Mouse (Mus musculus) cerebellum, adult 9-10 months (tissue): ENCODE data around the gene Nod1.

ENCODE experiments used
- DNase-seq: peaks from one replicate; pipeline ENCODE4 v3.0.0; 2022

Gene Nod1

GRCm38 (mm10) chr6:54876782-54877181 is 95.6 kb downstream of the Nod1 start:
- DNase-seq = no peak
